Mouse (Mus musculus): ENCODE results near the gene Prr3. TPM values are rescaled to one million over a fixed set of nuclear protein-coding genes. Genes with fewer than 3 reads are reported as not detected.
"Not testable (repeated sequence)": the region's sequence is repeated elsewhere in the genome, so short reads cannot be mapped to it uniquely, and the experiment has no call there.

The Prr3 gene
- 10 to 100 TPM; 59.7 to 63.8 TPM for total RNA-seq (2021)
- long read RNA-seq, experiment 1, transcript Prr3-201 (4 exons, 2,727 nt) = major isoform, 7 of 31 reads
- long read RNA-seq, experiment 1, partial matches to known transcripts = 9 of 31 reads
- long read RNA-seq, experiment 1, other reads (novel, unspliced or antisense) = 11 of 31 reads
- long read RNA-seq, experiment 2, transcript Prr3-201 (4 exons, 2,727 nt) = major isoform, 24 of 57 reads
- long read RNA-seq, experiment 2, transcript Prr3-203 (4 exons, 1,878 nt) = minor isoform, 7 of 57 reads
- long read RNA-seq, experiment 2, partial matches to known transcripts = 10 of 57 reads
- long read RNA-seq, experiment 2, other reads (novel, unspliced or antisense) = 14 of 57 reads

DNA sequence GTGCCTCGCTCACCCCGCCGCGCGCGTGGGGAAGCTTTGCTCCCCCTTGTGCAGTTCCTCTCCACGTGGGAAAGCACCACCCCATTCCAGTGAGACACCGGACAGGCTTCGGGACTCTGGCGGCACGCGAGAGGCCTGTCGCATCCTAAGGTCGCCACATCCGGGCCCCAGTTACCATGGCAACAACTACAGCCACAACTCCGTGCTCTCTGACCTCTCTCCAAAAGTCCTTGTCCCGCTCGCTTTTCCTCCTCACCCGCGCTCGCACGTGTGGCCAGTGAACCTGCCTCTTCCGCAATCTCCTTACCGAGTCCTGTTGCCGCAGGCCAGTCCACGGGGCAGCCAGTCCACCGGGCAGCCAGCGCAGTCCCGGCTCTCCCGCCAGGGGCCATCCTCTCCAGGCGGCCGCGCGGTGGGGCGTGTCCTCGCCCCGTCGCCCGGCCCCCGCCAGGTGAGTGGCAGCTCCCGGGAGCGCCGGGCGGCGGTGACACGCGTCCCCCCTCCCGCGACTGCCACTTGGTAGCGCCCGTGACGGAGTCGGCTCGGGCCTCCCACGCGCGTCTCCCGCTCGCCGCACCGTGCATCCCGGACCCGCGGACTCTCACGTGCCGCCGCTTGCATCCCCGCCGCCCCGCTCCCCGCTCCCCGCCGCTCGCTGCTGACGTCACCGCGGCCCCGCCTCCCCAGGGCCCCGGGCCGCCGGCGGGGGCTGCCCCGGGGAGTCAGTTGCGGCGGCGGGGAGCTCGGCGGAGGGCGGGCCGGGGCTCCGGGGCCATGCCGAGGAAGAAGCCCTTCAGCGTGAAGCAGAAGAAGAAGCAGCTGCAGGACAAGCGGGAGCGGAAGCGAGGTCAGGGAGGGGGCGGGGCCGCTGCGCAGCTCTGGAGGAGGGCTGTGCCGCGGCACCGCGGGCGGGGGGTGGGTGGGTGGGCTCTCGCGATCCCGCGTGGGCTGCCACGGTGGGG is at the start of gene Prr3, which contains the start of gene Gnl1:
TSS of gene Prr3 (minus strand) at position 836 of the 962 bp plus-strand sequence.
TSS of gene Gnl1 (plus strand) at position 451 of the 962 bp plus-strand sequence.
- peak; percentile 93 to 99 for DNase-seq (ENCODE audit: low spot score in 2 of 2)

GRCm38 (mm10) chr17:36028879-36029619 is 49.0 kb upstream of the Prr3 start:
- DNase-seq (ENCODE audit: low spot score in 2 of 2) = no peak

GRCm38 (mm10) chr17:36027663-36028062 is 47.6 kb upstream of the Prr3 start:
- no peak for DNase-seq (ENCODE audit: low spot score in 2 of 2)

GRCm38 (mm10) chr17:36025901-36026300 is 45.9 kb upstream of the Prr3 start:
- DNase-seq (ENCODE audit: low spot score in 2 of 2) = no peak

GRCm38 (mm10) chr17:36025197-36025596 is 45.2 kb upstream of the Prr3 start:
- DNase-seq (ENCODE audit: low spot score in 2 of 2) = no peak

- DNase-seq (ENCODE audit: low spot score in 2 of 2) = no peak
Measured at GRCm38 (mm10) chr17:36023710-36024654, 43.9 kb upstream of the Prr3 start.

DNA sequence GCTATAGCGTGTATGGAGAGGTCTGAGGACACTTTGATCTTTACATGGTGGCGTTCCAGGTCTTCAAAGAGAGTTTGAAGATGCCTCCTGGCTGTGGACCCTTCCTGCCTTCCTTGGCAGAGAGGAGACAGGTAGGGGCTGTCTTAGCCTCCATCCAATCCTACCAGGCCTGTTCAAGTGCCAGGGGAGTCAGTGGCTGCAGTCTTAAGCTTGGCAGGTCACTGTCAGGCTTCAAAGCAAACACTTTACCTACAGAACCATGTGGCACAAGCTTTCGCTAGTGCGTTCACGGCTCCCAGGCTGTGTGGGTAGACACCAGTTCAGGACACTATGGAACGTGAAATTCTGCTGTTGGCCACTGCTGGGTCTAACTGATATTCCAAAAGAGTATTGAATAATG is 42.9 kb upstream of the Prr3 start:
- no peak for DNase-seq (ENCODE audit: low spot score in 2 of 2)

DNA sequence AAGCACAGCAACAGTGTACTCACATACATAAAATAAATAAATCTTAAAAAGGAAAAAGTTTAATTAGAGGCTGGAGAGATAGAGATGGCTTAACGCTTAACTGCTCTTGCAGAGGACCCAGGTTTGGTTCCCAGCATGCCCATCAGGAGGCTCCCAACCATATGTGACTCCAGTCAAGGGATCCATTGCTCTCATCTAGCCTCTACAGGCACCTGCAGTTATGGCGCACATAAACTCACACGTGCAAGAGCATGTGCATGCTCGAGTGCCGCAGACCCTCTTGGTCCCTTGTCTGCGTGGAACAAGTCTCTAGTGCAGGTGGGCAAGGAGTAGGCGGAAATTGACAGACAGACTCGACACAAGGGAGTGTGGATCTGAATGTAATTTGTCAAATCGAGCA is 42.1 kb upstream of the Prr3 start:
- no peak for DNase-seq (ENCODE audit: low spot score in 2 of 2)

- DNase-seq (ENCODE audit: low spot score in 2 of 2) = no peak
Measured at GRCm38 (mm10) chr17:36021309-36021708, 41.3 kb upstream of the Prr3 start.

DNA sequence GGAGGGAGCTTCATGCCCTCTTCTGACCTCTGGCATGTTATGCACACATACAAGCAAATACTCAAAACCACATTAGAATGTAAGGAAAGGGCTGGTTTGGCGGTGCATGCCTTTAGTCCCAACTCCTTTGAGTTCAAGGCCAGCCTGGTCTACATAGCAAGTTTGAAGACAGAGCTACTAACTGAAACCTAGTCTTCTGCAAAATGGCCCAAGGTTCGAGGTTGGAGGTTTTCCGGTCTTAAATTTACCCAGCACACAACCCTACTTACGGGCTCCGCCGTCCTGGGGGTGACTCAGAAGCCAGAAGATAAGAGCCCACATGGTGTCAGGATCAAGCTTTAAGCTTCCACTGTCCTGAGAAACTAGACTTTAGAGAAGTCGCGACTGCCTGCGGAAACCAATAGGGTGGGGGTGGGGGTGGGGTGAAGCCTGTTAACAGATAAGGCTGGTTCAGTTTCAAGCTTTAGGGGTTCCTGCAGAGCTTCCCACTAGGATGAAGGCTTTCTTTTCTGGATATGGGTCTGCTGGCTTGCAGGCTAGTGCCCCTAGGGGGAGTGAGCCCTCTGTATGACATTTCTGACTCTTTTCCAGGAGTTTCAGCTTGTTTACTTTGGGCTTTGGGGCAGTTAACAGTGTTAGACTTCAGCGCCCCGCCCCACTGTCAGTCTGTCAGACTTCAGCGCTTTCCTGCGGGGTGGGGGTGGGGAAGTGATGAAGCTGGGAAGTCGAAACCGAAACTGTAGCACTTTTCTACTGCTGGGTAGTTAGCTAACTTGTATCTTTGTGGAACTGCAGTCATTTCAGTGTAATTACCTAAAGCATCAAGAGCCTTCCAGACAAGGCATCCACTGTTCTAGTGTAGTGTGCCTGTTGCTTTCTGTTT is 40.4 kb upstream of the Prr3 start, which contains the start of gene H2-T24:
TSS of gene H2-T24 (minus strand) at position 370 of the 883 bp plus-strand sequence.
- DNase-seq (ENCODE audit: low spot score in 2 of 2) = peak in 1 of 2 experiments; percentile 37

DNA sequence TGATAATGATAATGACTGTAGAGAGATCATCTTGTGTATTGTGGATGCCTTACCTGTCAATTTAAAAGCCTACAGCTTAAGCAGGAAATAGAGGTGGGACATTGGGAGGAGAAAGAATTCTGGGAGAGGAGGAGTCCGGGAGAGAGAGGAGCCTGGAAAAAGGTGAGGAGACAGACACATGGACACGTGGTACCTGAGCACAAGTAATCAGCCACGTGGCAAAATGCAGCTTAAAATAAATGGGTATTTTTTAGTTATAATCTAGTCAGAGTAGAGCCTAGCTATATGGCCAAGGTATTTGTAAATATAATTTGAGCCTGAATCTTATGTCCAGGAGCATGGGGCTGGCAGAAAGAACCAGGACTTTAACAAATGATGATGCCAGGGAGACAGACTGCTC is 39.5 kb upstream of the Prr3 start:
- DNase-seq (ENCODE audit: low spot score in 2 of 2) = no peak

- no peak for DNase-seq (ENCODE audit: low spot score in 2 of 2)
Measured at GRCm38 (mm10) chr17:36018979-36019378, 38.9 kb upstream of the Prr3 start.

DNA sequence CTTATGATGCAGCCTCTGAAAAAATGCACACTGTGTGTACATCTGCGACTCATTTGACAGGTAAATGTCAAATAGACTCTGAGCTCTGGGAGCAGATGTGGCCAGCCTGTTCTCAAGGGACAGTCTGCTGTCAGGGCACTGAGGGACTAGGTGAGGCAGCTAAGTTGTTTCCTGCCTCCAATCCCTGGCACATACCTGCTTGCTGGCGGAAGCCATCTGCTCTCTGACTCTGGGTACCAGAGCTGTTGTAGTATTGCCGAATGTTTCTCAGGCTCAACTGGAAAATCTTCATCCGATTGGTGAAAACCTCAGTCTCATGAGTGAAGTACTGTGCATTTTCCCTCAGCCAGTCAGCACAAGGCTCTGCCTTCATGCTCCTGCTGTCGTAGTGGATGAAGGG is 37.0 kb upstream of the Prr3 start:
- no peak for DNase-seq (ENCODE audit: low spot score in 2 of 2)

DNA sequence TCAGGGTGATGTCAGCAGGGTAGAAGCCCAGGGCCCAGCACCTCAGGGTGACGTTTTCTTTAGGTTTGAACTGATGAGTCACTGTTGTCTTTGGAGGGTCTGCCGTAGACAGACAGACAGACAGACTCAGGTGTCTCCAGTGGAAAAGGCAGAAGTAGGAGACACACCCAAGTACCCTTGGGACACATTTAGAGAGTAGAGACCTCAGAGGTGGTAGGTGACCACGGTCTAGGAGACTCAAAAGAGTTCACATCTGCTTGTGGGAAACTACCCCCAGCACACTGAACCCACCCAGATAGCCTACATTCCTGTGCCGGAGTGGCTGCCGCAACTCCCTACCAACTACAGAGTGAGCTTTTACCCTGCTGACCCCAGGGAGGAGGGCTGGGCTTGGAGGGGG is 34.9 kb upstream of the Prr3 start:
- no peak for DNase-seq (ENCODE audit: low spot score in 2 of 2)

DNA sequence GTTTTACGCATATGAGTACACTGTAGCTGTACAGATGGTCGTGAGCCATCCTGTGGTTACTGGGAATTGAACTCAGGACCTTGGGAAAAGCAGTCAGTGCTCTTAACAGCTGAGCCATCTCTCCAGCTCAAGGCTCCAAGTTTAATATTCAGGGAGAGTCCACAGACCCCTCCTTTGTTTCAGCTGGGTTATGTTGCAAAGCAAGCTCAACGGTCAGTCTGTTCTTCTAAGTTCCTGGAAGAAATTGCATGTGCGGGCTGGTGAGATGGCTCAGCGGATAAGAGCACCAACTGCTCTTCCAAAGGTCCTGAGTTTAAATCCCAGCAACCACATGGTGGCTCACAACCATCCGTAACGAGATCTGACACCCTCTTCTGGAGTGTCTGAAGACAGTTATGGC is 24.4 kb upstream of the Prr3 start:
- not testable (repeated sequence) for DNase-seq (ENCODE audit: low spot score in 2 of 2)

DNA sequence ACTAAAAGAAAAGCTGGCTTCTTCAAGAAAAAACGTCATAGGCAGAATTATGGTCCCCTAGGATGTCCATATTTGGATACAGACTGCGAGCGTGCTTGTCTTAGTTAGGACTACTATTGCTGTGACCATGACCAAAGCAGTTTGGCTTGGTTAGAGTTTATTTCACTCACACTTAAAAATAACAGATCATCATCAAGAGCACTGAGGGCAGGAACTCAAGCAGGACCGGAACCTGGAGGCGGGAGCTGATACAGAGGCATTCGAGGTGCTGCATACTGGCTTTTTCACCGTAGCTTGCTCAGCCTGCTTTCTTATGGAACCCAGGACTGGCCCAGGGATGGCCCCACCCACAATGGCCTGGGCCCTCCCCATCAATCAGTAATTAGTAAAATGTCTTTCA is 23.3 kb upstream of the Prr3 start:
- DNase-seq (ENCODE audit: low spot score in 2 of 2) = no peak

DNA sequence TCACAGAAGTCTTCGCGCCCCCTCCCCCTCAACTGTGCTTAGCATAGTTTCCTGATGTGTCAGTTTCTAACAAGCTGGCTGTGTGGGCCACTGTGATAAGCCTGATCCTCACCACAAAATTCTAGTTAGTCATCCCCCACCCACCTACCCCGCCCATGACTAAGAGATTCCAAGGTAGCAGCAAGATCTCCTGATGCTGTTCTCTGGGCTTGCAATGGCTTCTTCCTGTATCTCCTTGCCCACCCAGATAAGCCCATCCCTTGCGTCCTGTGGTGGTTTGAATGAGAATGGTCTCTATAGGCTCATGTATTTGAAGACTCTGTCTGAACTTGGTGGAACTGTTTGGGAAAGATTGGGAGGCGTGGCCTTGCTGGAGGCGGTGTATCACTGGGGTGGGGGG is 21.9 kb upstream of the Prr3 start:
- no peak for DNase-seq (ENCODE audit: low spot score in 2 of 2)

GRCm38 (mm10) chr17:36001121-36001897 is 21.3 kb upstream of the Prr3 start:
- DNase-seq (ENCODE audit: low spot score in 2 of 2) = no peak
